Mouse (Mus musculus) kidney, adult 8-10 months (tissue): ENCODE data around the gene Ice1.

Experiments
- DNase-seq, 2 experiments: peaks; one replicate each; pipeline ENCODE4 v3.0.0; 2022

The Ice1 gene

DNA sequence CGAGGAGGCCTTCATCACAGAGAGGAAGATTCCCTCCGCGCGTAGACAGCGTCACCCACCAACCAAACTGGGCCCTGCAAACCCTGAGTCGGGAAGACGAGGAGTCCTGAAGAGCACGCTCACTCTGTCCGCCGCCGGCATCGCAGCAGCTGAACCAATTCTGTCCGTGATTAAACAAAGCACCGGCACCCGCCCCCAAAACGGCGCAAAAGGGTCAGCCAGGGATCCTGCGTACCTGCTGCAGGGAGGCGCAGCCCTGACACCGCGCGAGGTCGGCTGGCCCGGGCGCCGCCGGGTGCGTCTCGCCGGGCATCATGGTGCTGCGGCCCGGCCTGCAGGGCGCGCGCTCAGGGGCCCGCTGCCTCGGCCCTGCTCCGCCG is at the start of gene Ice1:
Ice1 (minus strand) TSS at position 353 of the 380 bp plus-strand sequence.
- no peak for DNase-seq

- DNase-seq = no peak
Observed at GRCm38 (mm10) chr13:70685825-70686224, 48.4 kb upstream of the Ice1 start.

DNA sequence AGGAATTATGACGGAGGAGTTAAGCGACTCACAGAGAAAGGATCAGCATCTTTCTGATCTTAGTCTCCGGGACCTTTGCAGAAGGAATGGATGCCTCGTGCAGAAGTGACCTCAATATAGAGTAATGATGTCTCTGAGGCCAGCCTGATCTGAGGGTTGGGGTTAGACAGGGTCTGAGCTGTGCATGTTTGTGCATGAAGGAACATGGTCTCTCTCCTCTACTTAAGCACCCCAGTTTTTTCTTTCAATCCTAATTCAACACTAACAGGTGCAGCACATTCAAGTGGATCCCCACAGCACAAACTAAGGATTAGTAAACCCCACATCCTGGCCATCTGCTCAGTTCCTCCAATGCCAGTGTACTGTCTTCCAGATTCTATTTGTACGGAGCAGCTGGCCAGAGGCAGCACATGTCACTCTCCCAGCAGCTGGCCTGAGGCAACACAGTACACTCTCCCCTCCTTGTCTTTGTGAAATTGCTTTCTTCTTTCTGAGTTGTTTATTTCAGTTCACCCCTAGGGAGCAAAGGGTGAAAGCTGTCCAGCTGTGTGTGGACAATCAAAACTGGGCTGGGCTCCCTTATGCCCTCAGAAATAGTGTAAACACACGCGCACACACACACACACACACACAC is 47.7 kb upstream of the Ice1 start:
- no peak for DNase-seq

DNA sequence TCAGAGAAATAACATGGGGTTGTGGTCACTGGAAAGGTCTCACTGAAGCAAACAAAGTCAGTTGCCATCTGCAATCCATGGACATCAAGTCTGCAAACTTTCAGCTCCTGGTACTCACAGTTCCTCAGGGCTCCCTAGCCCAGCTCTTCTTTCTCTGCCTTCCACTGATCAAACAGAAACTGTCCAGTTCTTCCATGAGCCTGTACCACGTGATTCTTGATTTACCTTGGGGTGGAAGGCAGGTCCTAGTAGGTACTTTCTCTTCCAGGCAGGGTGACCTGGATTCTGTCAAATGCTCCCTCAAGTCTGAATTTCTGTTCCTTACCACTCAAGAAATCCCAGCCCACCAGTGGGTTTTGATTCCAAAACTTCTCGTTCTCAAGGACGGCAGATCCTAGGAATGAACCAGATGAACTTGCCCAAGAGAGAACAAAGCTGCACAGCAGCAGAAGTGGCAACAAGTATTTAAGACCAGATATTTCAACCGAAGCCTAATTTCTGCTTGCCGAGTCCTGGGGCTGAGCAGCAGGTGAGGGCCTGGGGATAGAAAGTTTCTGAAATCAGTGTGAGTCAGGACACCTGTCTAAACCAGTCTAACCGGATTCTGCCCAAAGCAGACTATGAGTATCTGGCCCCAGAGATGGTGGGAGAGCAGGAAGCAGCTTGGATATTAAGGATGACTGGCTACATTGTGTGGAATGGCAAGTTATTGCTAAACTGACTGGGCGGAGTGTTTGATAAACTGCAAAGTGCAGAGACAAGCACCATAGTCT is 44.2 kb upstream of the Ice1 start:
- DNase-seq = peak in 1 of 2 experiments; percentile 1

- DNase-seq = no peak
Observed at GRCm38 (mm10) chr13:70680316-70680715, 42.9 kb upstream of the Ice1 start.

DNA sequence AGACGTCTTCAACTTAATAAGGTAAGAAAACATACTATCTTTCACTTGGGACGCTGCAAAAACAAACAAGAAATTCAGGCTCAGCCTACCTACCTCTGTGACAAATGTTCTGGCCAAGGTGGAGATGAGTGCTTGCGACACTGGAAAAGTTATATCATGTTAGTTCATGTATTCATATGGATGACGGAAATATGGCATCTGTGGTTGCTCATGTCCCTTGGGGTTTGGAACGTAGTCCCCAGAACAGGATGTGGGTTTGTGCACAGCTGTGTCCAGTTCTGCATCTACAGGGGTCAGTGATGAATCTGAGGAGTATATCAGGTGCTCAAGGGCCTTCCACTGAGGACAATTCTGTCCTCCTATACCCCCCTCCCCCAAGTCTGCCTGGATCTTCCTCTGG is 40.3 kb upstream of the Ice1 start:
- no peak for DNase-seq

GRCm38 (mm10) chr13:70676243-70677183 is 39.1 kb upstream of the Ice1 start:
- no peak for DNase-seq

- DNase-seq = no peak
Observed at GRCm38 (mm10) chr13:70674998-70675397, 37.6 kb upstream of the Ice1 start.

GRCm38 (mm10) chr13:70670080-70670479 is 32.6 kb upstream of the Ice1 start:
- DNase-seq = no peak

DNA sequence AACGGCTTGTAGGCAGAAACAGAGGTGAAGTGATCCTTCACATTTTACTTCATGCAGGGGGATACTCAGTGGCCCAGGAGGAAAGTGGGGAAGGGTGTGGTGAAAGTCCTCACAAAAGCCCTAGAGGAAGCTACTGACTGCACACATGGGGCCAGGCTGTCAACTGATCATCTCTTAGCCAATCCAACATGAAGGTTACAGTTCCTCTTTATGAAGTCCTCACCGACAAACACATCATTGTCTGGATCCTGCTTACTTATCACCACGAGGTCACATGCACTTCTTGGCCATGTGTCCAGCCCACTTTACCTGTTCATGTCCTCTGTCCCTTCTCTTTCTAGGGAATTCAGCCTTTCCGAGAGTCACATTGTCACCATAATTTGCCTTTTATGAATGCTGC is 22.3 kb upstream of the Ice1 start:
- DNase-seq = no peak

DNA sequence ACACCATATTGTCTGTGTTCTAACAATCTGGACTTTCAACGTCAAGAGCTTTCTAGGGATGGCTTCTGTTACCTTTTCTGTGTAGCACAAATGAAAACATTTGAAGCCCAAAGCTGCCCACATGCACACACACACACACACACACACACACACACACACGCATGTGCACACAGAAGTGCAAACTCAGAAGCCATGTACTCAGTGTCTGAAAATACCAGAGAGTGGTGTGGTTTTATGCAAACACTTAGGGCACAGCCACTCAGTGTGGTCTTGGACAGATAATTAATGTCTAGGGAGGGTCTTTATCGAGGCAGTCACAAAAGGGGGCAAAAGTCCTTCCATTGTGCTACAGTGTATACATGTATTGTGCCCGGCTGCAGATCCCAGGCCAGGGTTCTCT is 19.3 kb upstream of the Ice1 start:
- no peak for DNase-seq

- DNase-seq = no peak
Observed at GRCm38 (mm10) chr13:70656329-70656728, 18.9 kb upstream of the Ice1 start.

- no peak for DNase-seq
Observed at GRCm38 (mm10) chr13:70655570-70655969, 18.1 kb upstream of the Ice1 start.

GRCm38 (mm10) chr13:70654091-70654770 is 16.8 kb upstream of the Ice1 start:
- peak; percentile 45 to 57 for DNase-seq

GRCm38 (mm10) chr13:70653457-70653856 is 16.0 kb upstream of the Ice1 start:
- DNase-seq = no peak

DNA sequence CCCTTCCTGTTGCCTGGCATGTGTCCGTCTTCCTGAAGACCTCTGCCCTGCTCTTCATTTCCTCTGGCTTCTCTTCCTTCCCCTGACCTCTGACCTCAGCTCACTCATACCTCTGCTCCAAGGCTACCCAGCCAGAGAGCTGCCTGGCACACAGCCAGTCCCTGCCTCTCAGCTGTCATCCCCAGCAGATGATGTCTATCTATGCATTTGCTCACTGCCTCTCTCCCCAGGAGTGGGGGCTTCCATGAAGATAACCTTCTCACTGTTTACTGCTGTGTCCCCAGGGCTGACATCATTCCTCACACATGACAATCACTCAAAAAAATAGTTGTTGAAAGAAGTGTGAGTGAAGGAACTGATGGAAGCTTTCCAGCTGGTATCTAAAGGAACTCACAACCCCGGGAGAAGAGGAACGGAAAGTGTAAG is 12.6 kb upstream of the Ice1 start:
- peak; percentile 46 to 63 for DNase-seq

DNA sequence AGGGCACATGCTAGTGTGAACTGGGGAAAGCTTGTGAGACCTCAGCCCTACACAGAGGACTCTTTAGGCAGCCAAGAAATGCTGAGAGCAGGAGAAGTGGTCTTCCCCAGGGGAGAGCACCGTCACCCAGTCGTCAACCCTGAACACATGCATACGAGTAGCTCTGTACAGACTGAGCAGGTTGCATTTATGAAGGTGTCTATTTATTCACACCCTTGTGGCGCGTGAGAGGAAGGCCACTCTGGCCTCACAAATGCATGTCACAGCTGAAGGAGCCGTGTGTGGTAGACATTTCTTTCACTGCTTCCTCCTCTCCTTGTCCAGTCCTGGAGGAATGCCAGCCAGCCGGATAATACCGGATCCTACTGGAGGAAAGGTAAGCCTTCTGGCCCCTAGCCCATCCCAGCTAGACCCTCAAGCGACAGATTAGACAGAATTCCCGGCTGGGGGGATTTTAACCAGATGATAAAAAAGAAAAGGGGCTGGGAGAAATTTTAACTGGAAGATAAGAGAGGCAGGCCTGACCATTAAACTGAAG is 8.6 kb upstream of the Ice1 start:
- DNase-seq = no peak

DNA sequence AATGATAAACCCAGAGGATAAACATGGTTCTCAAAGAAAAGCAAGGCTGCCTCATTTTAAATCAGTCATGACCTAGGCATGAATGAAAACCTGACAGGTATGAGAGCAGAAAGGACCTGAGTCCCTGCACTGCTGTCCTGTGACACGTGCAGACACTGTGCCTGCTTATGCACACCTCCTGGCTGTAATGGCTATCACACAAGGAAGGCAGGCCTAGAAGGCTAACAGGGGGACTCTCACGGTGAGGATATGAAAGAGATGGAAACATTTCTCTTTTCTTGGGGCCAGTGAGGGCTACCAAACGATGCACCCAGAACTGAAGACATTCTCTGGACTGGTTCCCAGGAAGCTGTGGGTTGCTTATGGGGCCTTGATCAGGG is 6.6 kb upstream of the Ice1 start:
- DNase-seq = no peak

GRCm38 (mm10) chr13:70643408-70644082 is 6.1 kb upstream of the Ice1 start:
- DNase-seq = peak in 1 of 2 experiments; percentile 54

DNA sequence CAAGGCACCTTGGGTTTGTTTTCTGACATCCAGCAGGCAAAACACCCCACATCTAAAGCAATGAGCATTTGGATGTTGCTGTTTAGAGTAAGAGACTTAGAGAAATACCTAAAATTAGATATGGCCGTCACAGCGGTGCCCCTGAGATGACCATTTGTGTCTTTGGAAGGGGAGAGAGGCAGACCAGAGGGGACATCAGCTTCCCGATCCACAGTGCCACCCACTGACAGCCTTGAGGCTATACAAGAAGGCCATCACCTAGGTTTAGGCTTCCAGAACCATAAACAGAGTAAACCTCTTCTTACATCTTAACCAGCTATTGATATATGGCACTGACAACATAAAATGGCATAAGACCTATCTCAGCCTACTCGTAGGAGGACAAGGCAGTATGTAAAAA is 4.5 kb upstream of the Ice1 start:
- DNase-seq = no peak

DNA sequence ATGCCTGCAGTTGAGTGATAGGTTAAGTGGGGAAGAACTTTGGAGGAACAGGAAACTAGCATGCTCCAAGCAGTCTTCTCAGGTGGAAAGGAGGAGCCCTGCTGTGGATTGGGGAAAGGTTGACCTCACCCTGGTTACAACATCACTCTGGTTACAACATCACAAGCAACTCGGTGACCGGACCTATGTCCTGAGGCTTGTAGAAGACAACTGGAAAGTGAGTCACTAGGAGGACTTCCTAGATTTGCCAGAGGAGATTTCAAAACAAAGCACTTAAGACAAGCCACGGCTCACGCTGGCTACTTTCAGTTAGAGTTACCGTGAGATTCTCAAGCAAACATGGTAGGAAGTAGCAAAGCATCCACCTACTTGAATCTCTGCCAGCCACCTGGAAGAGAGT is 3.9 kb upstream of the Ice1 start:
- DNase-seq = no peak

DNA sequence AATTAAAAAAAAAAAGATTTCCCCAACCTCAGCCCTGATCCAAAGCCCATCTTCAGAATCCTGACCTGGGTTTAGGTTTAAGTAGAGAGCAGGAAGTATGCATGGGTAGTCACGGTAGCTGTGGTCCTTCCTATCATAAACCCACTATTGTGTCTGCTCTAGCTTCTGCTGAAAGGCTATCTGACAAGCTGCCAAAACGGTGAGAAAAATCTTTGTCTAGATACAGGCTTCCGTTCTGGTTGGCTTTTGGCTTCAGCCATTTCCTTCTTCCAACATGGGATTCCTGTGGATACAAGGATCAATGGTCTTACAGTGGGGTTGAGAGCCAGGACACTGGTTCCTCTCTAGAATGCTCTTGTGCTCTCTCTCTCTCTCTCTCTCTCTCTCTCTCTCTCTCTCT is 2.2 kb upstream of the Ice1 start:
- peak in 1 of 2 experiments; percentile 45 for DNase-seq
